17 mouse cellular contexts compared by ENCODE assay signal in the genomic region with DNA sequence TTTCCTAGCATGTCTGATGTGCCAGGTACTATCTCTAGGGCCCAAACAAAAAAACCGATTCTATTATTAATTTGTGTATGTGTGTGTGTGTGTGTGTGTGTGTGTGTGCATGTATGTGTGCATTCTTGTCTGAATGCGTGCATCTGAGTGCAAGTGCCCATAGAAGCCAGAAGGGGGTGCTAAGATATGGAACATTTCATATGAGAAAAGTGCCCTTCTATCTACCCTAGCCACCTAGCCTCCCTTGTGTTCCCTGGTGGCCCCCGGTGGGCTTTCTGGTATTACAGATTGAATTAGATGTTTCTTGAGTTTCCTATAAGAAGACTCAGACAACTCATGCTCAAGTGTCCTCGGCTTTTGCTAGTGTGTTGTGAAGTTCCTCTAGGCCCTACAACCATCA. TPM values are rescaled to one million over a fixed set of nuclear protein-coding genes. Genes with fewer than 3 reads are reported as not detected.
"Had no signal": no experiment of that assay in that cellular context is flagged by ENCODE, and none has a peak within 500 bp of the region (broad histone marks: within the 10 kb centered on the region; RNA-seq: fewer than 3 reads in every experiment).

No protein-coding gene starts in this region.

- H3K27me3 ChIP-seq: limb, embryonic 15.5 days; liver, embryonic 12.5 days had no signal

- H3K36me3 ChIP-seq: limb, embryonic 15.5 days had no signal

- ATAC-seq: liver, embryonic 12.5 days; midbrain, embryonic 16.5 days had no signal

- H3K9ac ChIP-seq: limb, embryonic 15.5 days; liver, embryonic 12.5 days; lung, embryonic 14.5 days had no signal

- H3K4me2 ChIP-seq: limb, embryonic 15.5 days; liver, embryonic 12.5 days; lung, embryonic 14.5 days; midbrain, embryonic 11.5 days had no signal

- H3K27ac ChIP-seq: limb, embryonic 15.5 days; liver, embryonic 12.5 days had no signal

- H3K4me1 ChIP-seq: limb, embryonic 15.5 days; liver, embryonic 12.5 days; megakaryocyte, embryonic 14.5 days had no signal

- DNase-seq: kidney, adult 8-10 months; kidney, postnatal 36 days; lung, embryonic 14.5 days; lung, postnatal 10 days; lung, postnatal 4 days; right cerebral cortex, postnatal 25 days; thymus, adult 18-20 months; thymus, postnatal 14 days had no signal

- H3K4me3 ChIP-seq: limb, embryonic 15.5 days; liver, embryonic 12.5 days; megakaryocyte, embryonic 14.5 days had no signal

- H3K9me3 ChIP-seq: limb, embryonic 15.5 days; liver, embryonic 12.5 days; megakaryocyte, embryonic 14.5 days had no signal

RNA-seq across cellular contexts. Expression of a gene that starts 55.0 kb away (rescaled TPM):
- polyA plus RNA-seq: kidney, embryonic 16.5 days; limb, embryonic 11.5 days; liver, embryonic 12.5 days; liver, embryonic 16.5 days; lung, embryonic 14.5 days; urinary bladder, adult 2 months had no signal
